Mouse (Mus musculus) testis, adult 2 months (tissue): ENCODE data around the gene P2rx7.

Experiments used
- CTCF ChIP-seq: fragments of 200-500 bp; IDR thresholded peaks from 2 replicates; pipeline ENCODE4 v1.5.1; 2012; ENCODE audit warnings: low read depth, mild to moderate bottlenecking, inconsistent platforms, low read length, moderate library complexity; ENCODE audit not compliant: control insufficient read depth, insufficient read depth, insufficient replicate concordance
- POLR2A ChIP-seq: fragments of 200-500 bp; IDR thresholded peaks from 2 replicates; pipeline ENCODE4 v1.6.1; 2012; ENCODE audit warnings: low read depth, mild to moderate bottlenecking, inconsistent platforms, low read length, moderate library complexity; ENCODE audit not compliant: control insufficient read depth

GRCm38 (mm10) chr5:122715723-122716122 lies 72.0 kb downstream of the P2rx7 start:
- no peak for TF ChIP-seq CTCF
- TF ChIP-seq POLR2A, result no peak
